Mouse (Mus musculus): ENCODE results near the gene Smim14. TPM values are rescaled to one million over a fixed set of nuclear protein-coding genes. Genes with fewer than 3 reads are reported as not detected.

Smim14 gene
- total RNA-seq, 2 experiments from 2014 or later = 45.5 to 49.0 TPM

DNA sequence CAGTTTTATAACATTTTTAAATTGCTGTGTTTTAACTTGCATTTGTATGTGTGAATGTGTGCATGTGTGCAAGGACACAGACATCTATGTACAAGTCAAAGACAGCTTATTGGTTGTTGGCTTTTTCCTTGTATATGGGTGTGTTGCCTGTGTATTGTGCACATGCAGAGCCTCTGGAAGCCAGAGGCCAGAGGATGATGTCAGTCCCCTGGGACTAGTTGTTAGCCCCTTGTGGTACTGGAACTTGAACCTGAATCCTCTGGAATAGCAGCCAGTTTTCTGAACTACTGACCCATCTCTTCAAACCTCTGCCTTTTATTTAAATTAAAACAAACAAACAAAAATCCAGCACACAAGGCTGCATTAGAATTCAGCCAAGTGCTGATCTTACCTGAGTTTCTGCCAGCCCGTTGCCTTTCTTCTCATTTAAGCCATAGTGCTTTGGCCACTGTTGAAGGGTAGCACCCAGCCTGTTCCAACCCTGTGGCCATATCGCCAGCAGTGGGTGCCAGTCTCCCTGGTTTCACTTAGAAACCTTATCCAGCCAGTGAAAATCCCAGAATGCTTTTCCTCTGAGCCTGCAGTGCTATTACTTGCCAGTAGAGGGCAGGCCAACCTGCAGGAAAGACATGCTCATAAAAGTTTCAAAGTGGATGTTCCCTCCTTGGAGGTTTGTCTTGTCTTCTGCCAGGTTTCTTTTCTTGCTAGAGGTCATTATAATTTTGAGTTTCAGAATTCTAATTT is 135.6 kb downstream of the Smim14 start:
- DNase-seq = peak; percentile 78

Other genes with a start within 250 kb of the Smim14 start
- gene Rfc1, start 201.5 kb downstream of the Smim14 start, total RNA-seq (2021) = 10 to 100 TPM; 21.5 to 26.1 TPM
- gene Klb, start 188.9 kb downstream of the Smim14 start, total RNA-seq (2021) = under 1 TPM; 0.45 to 0.79 TPM
- gene Rpl9, start 145.7 kb downstream of the Smim14 start, total RNA-seq (2021) = 100 to 1,000 TPM; 830 to 872 TPM
- 10 to 100 TPM; 47.6 to 52.4 TPM for gene Lias, start 145.7 kb downstream of the Smim14 start, total RNA-seq (2021)
- gene Ugdh, start 101.2 kb downstream of the Smim14 start, total RNA-seq (2021) = 10 to 100 TPM; 20.7 to 24.6 TPM
- gene Gm43552, start 44.4 kb downstream of the Smim14 start, total RNA-seq (2021) = 1 to 10 TPM; 1.3 to 3.7 TPM
- 10 to 100 TPM; 76.8 to 81.2 TPM for gene Ube2k, start within 50 bp of the Smim14 start, total RNA-seq (2021)
- 10 to 100 TPM; 47.5 to 59.1 TPM for gene Pds5a, start 161.1 kb upstream of the Smim14 start, total RNA-seq (2021)
- 10 to 100 TPM; 23.4 to 30.2 TPM for gene N4bp2, start 226.3 kb upstream of the Smim14 start, total RNA-seq (2021)

Measured in gastrocnemius, postnatal 10 days (tissue).